Mouse (Mus musculus) left cerebral cortex, postnatal 4 days (tissue): ENCODE data around the gene Myo3b. TPM values are rescaled to one million over a fixed set of nuclear protein-coding genes. Genes with fewer than 3 reads are reported as not detected.

Experiments used
- DNase-seq: peaks from one replicate; pipeline ENCODE4 v3.0.0-alpha.2; 2022
- intact Hi-C: fragments of 180-260 bp; cut with DNase I; formaldehyde crosslinking; loops from one replicate; pipeline ENCODE4 v1.15.1; 2025
- total RNA-seq, 2 experiments: library from RNA; stranded (reverse); gene quantifications; 2 replicates each; pipeline ENCODE4 v1.2.3; 2021

Myo3b gene
- total RNA-seq, 2 experiments from 2014 or later: 1.1 to 1.3 TPM

DNA sequence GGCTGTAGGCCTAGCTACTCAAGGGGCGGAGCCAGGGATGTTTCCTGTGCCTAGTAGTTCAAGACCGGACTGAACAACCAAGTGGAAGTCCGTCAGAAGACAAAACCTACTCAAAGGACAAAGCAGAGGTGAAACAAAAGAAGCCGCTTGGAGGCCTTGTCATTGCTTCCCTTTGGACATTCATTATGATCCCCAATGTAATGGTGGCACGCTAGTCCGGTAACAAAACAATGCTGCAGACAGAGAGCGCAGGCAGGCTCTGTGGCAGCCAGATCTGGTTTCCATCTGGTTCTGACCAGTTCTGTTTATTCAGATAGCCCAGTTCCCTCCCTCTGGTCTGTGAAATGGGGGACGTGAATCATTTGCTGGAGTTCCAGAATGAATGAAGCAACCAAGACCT is 301.3 kb downstream of the Myo3b start:
- DNase-seq: no peak
- intact Hi-C loops: no loop called here

GRCm38 (mm10) chr2:70345126-70345525 is 306.2 kb downstream of the Myo3b start:
- DNase-seq: peak; percentile 80
- intact Hi-C loops: no loop called here

DNA sequence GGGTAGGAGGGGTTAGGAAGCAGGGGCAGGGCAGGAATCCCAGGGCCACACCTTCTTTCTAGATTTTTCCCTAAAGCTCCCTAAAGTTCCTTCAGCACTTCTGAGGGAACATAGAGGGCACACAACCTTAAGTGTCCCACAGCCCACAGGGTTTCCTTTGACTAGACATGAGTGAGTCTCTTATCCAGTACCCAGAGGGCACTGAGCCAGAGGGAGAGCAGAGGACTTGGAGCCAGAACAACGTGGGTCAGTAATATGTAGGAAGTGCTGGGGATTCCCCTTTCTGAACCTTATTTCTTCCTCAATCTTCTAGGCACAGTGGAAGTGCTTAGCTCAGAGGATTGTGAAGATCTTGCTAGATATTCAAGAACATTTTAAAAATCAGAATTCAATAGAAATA is 308.6 kb downstream of the Myo3b start:
- no peak for DNase-seq
- intact Hi-C loops: no loop called here

- intact Hi-C loops: no loop called here
- DNase-seq: no peak
Measured at GRCm38 (mm10) chr2:70348793-70349553, 310.0 kb downstream of the Myo3b start.

GRCm38 (mm10) chr2:70352435-70353165 is 313.7 kb downstream of the Myo3b start:
- intact Hi-C loops: no loop called here
- DNase-seq: no peak

- DNase-seq: no peak
- intact Hi-C loops: no loop called here
Measured at GRCm38 (mm10) chr2:70354056-70354455, 315.1 kb downstream of the Myo3b start.

DNA sequence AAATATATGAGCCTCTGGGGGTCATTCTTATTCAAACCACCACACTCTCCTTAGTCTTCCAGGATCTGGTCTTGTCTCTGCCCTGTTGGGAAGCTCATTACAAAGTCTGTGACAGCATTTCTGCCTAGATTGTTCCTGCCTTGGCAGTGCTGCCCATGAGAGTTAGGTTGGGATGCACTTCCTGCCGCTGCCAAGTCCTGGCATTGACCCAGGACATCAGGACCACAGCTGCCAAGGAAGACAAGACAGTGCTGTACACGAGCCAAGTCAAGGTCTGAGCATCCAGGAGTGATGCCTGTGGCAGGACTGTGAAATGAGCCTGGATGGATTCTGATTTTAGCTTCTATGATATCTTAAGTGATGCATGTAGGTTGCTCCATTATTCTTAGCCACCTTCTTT is 316.1 kb downstream of the Myo3b start:
- peak; percentile 50 for DNase-seq
- intact Hi-C loops: no loop called here

GRCm38 (mm10) chr2:70369421-70369820 is 330.5 kb downstream of the Myo3b start:
- intact Hi-C loops: no loop called here
- no peak for DNase-seq

DNA sequence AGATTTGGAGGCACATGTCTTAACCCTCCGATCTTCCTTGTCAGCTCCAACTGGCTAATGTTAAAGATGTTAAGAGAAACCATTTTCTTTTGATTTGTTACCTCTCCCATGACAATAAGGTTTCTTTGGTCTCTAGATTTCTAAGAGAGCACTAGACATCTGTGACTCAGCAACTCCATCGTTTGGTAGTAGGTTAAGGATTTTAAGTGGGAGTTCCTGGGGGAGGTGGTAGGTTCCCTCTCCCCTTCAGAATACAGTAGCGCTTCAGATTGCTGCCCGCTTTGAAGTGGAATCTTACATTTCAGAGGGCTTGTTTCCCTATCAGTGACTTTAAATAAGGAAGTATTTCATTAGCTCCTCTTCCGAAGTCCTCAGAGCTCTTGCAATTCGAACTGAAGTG is 340.4 kb downstream of the Myo3b start:
- DNase-seq: no peak
- intact Hi-C loops: no loop called here

DNA sequence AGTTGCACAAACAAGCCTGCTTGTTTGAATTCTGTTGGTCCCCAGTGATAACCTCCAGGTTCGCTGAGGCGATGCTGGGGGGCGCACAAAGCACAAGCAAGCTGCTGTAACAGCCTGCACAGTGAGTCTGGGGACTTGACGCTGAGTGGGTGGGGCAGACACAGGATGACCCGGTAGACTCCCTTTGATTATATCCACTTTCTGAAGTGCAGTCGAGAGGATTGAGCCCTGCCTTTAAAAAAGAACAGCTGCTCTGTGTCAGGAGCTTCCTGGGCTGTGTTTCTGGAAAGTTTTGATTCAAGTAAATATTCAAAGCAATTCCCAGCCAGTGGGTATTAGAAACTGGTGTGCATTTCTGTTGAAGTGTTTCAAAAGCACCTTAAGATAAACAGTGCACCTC is 341.0 kb downstream of the Myo3b start:
- intact Hi-C loops: no loop called here

DNA sequence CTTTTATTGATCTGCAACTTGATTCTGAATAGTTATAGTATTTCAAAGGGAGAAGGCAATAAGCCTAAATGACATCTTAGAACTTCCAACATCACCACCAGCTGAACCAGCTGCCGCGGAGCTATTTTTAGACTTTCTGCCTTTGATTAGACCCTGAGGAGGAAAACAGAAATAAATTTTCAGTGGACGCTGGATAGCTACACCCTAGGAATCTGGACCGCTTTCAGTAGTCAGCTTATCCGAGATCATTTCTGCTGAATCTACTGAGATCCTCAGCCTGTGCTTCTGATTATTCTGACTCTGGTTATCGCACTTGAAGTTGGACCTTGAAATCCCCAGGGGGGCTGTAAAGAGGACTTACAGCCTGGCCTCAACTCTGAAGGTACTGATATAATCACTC is 349.7 kb downstream of the Myo3b start:
- intact Hi-C loops: no loop called here
- no peak for DNase-seq

More for the DNA sequence above, 341.0 kb downstream of the Myo3b start:
- DNase-seq: no peak

GRCm38 (mm10) chr2:70389162-70389561 is 350.2 kb downstream of the Myo3b start:
- DNase-seq: no peak
- intact Hi-C loops: no loop called here

DNA sequence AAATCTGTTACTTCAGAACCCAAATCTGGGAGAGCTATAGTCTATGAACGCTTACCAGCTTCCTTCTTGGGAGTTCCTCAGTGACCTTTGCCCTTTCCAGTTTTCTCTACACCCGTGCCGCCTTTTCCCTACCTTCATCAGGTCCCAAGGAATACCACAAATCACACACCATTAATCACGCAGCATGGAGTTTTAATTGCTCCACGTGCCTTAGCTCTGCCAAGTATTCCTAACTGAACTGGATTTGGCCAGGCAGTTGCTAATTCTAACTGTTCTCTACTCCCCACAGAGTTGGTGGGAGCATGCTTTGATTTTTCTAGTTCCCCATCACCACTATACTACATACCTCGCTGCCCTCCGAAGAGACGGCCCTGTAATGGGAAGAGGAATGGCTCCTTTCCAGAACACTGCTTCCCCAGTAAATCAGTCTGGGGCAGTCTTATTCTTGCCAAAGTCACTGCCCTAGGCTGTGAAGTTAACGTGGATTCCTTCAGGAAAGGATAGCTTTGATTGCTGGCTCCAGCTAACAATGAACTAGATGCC is 358.9 kb downstream of the Myo3b start:
- no peak for DNase-seq
- intact Hi-C loops: no loop called here

- DNase-seq: no peak
- intact Hi-C loops: no loop called here
Measured at GRCm38 (mm10) chr2:70399441-70400115, 360.7 kb downstream of the Myo3b start.

DNA sequence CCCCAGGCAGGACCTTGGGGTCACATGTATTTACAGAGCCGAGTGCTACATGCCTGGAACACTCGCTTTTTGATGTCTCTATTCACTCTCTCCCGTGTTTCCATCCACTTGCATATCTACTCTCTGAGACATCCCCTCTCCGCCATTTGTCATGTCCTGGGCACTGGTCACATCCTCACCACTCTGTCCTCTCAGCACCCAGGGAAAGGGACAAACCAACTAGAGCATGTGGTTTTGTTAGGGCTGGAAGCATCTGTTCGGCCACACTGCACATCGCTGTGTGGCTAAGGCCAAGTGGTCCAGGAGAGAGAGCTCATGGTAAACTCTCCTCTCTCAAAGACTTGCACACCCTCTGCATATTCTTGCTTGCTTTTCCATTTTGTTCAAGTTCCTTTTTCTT is 361.4 kb downstream of the Myo3b start:
- intact Hi-C loops: no loop called here
- no peak for DNase-seq

GRCm38 (mm10) chr2:70404301-70404700 is 365.4 kb downstream of the Myo3b start:
- intact Hi-C loops: no loop called here
- DNase-seq: no peak

GRCm38 (mm10) chr2:70406846-70407245 is 367.9 kb downstream of the Myo3b start:
- no peak for DNase-seq
- intact Hi-C loops: no loop called here

DNA sequence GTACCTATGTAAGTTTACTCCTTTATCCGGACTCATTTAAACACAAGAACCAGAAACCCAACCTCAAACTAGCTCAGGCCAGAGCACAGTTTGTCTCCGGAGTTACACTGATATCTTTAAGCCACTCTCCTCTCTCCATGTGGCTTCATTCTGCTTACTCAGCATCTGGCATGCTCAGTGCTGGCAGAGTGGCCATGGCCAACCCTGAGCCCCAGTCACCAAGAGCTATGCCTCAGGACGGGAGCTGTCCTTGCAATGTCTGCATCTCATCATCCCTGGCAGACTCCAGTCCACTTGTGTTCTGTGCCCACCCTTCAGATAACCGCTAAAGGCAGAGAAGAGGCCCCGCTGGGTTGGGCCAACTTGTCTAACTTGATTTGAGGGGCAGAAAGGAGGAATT is 368.8 kb downstream of the Myo3b start:
- intact Hi-C loops: no loop called here

GRCm38 (mm10) chr2:70410298-70410885 is 371.5 kb downstream of the Myo3b start:
- intact Hi-C loops: no loop called here
- peak; percentile 78 for DNase-seq

More for the DNA sequence above, 368.8 kb downstream of the Myo3b start:
- DNase-seq: peak; percentile 31

GRCm38 (mm10) chr2:70412315-70412714 is 373.4 kb downstream of the Myo3b start:
- DNase-seq: no peak
- intact Hi-C loops: no loop called here

DNA sequence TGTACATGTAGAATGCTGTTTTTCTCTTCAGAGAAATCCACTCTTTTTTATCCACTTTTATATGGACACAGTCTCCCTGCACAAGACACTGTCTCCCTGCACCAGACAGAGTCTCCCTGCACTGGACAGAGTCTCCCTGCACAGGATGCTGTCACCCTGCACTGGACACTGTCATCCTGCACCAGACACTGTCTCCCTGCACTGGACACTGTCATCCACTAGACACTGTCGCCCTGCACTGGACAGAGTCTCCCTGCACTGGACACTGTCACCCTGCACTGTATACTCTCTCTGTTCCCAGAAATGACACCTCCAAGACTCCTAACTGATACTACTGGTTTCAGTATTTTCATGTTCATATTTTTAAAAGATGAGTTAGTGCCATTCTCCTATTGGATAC is 375.5 kb downstream of the Myo3b start:
- DNase-seq: no peak
- intact Hi-C loops: no loop called here
